Mouse (Mus musculus) ES-E14 (cell line): ENCODE data around the gene Appl1.

Source experiments
- CHD2 ChIP-seq: IDR thresholded peaks from 2 replicates; pipeline ENCODE4 v1.6.1; 2014; ENCODE audit warnings: mild to moderate bottlenecking, low read depth, low read length, inconsistent platforms
- ZNF384 ChIP-seq: IDR thresholded peaks from 2 replicates; pipeline ENCODE4 v1.6.1; 2012; ENCODE audit warnings: low read depth, low read length, inconsistent platforms

- TF ChIP-seq CHD2, result no peak; the same call in 1 of the 2 replicates
- no peak for TF ChIP-seq ZNF384
Measured at GRCm38 (mm10) chr14:26994211-26994741, 23.2 kb upstream of the Appl1 start, which contains the start of gene Hesx1.
